Mouse (Mus musculus) yolk sac, embryonic 10.5 days (tissue): ENCODE data around the gene Notch2.

Experiments used
- DNase-seq: peaks from one replicate; pipeline ENCODE4 v3.0.0-alpha.2; 2017; ENCODE audit warnings: low spot score

The Notch2 gene

GRCm38 (mm10) chr3:98052507-98053430 is 39.4 kb downstream of the Notch2 start:
- DNase-seq = peak; percentile 31

GRCm38 (mm10) chr3:98053817-98054216 is 40.5 kb downstream of the Notch2 start:
- no peak for DNase-seq

- no peak for DNase-seq
These were observed 41.1 kb downstream of the Notch2 start for GRCm38 (mm10) chr3:98054334-98055007.

- DNase-seq = no peak
These were observed 41.6 kb downstream of the Notch2 start for GRCm38 (mm10) chr3:98055008-98055345.

DNA sequence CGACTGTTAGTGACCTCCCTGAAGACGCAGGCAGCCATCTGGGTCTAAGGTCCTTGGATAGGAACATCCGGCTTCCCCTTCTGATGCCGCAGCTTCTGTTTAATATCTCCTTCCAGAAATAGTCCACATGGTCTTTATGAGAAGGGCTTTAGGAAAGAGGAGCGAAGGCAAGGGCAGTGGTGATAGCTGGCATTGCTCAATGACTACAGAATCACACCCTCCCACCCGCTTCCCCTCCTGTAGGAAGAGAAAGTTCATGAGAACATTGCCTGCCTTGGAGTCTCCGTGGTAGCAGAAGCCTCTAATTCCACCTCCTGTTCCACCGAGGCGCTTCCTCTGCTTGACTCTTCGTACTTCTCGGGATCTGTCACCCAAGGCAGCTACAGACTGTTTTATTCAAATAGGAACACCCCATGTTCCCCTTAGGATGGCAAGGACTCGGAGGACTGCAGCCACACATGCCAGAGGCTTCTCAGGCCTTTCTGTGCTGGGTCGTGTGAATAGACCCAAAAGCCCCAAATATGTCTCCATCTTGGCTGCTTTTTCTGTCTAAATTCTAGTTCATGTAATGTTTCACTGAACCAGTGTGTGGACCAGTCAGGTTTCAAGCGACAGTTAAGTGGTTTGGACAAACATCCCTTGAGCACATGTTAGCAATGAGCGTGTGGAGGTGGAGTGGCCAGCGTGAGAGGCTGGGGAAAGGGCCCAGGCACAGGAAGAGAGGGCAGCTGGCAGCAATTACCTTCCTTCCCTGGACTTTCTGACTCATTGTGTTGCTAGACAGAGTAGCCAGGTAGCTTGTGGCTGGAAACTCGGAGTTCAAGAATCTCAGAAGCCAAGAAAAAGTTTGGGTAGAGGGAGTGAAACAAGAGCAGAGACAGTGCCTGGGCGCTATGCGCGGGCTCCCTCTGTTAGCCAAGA is 42.7 kb downstream of the Notch2 start:
- no peak for DNase-seq

DNA sequence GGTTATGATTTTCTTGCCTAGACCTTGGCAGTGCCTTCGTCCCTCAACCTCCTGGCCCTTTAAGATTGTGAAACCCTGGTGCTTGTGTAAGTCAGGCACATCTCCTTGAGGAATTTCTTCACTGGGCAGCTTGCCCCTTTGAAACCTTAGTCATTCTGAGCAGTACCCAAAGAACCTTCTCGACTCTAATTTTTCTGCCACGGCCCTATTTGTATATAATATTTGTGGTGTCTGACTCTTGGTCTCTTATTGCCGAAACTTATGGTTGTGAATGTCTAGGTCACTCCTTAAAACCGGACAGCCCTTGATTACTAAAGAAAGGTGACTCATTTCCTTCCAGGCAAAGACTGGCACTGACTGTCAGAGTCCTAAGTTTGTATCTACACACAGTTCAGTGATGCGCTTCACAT is 43.6 kb downstream of the Notch2 start:
- DNase-seq = no peak

GRCm38 (mm10) chr3:98059076-98059475 is 45.7 kb downstream of the Notch2 start:
- DNase-seq = no peak

GRCm38 (mm10) chr3:98060981-98061660 is 47.8 kb downstream of the Notch2 start:
- DNase-seq = no peak

GRCm38 (mm10) chr3:98061661-98062330 is 48.5 kb downstream of the Notch2 start:
- DNase-seq = no peak

GRCm38 (mm10) chr3:98062591-98063185 is 49.4 kb downstream of the Notch2 start:
- no peak for DNase-seq

- no peak for DNase-seq
These were observed 50.0 kb downstream of the Notch2 start for GRCm38 (mm10) chr3:98063186-98063771.

GRCm38 (mm10) chr3:98063833-98064232 is 50.5 kb downstream of the Notch2 start:
- no peak for DNase-seq

- no peak for DNase-seq
These were observed 51.7 kb downstream of the Notch2 start for GRCm38 (mm10) chr3:98065004-98065403.

- DNase-seq = no peak
These were observed 53.1 kb downstream of the Notch2 start for GRCm38 (mm10) chr3:98066434-98066833.

DNA sequence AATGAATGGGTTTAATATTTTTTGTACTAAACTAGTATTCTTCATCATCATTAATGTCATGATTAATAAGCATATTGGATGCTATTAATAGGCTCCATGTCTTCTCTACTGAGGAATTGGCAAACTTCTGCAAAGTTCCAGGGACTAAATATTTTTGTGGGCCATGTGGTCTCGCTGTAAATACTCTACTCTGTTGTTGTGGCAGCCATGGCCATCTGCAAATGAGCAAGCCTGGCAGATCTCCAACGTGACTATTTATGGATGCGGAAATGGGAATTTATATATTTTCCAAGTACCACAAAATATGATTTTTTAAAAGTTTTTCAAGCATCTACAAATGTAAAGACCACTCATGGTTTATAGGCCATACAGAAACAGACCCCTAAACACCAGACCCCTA is 54.1 kb downstream of the Notch2 start:
- DNase-seq = no peak

DNA sequence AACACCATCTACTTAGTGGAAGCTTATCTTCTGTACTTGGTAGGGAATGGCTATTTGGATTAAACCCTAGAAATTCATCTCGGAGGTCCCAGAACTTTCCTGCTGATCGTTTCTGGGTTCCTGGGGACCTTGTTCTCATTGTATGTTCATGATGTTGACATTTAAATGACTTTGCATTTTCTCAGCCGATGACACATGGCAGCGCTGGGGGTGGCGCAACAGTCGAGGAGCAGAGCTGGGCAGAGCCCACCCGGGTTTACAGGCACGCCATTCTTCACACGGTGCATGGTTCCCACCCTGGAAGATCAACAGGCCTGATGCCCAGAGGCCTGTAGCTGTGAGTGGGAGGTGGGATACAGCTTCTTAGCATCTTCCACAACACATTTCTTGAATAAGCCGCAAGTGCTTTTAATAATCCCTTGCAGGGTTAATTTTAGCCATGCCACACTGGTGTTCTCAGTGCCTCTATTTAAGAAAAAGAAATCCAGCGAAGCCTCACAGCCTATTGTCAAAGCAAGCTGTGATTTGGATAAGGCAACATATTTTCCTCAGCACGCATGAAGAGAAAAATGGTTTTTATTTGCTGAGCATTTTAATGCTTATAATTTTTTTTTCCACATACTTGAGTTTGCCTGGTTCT is 54.6 kb downstream of the Notch2 start:
- DNase-seq = no peak

- DNase-seq = peak; percentile 91
These were observed 55.8 kb downstream of the Notch2 start for GRCm38 (mm10) chr3:98069161-98069560.

GRCm38 (mm10) chr3:98069856-98070255 is 56.5 kb downstream of the Notch2 start:
- DNase-seq = no peak

GRCm38 (mm10) chr3:98072570-98072969 is 59.2 kb downstream of the Notch2 start:
- DNase-seq = no peak

DNA sequence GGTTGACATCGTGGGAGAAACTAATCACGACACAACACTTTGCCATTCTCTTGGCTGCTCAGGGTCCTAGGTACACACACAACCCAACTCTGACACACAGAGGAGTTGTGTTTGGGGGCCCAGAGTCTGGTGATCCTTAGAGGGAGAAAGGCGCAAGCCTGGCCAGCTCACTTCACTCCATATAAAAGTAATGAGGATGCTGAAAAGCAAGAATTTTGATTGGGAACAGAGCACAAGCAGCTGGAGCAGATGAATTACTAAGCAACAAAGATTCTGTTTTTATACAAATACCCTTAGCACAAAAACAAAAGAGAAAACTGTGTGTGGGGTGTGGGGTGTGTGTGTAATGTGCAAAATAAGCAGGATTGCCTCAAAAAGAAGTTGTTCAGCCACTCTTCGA is 60.2 kb downstream of the Notch2 start:
- DNase-seq = no peak
